Comparison of ENCODE assay signal across 22 mouse cellular contexts in genomic region chr2:169611557-169611956, GRCm38 (mm10). TPM values are rescaled to one million over a fixed set of nuclear protein-coding genes. Genes with fewer than 3 reads are reported as not detected.
DNase-seq lines count a peak whose midpoint lies in the region; ATAC-seq and TF ChIP-seq lines count a peak whose summit lies in the region.
"Had no signal": no experiment of that assay in that cellular context is flagged by ENCODE, and none has a peak within 500 bp of the region (broad histone marks: within the 10 kb centered on the region; RNA-seq: fewer than 3 reads in every experiment).

No protein-coding gene starts in this region.

- peak; percentile 37 for TF ChIP-seq CTCF in midbrain, postnatal 0 days (IDR thresholded peaks at IDR 0.05)

- 0 out of 2 replicates have a peak, but pooled peaks have one; percentile 25 for ATAC-seq in kidney, embryonic 14.5 days (ENCODE audit: low FRiP score, low TSS enrichment)
- ATAC-seq in midbrain, postnatal 0 days (ENCODE audit: low FRiP score) = no peak
- no peak for ATAC-seq in midbrain, embryonic 11.5 days (ENCODE audit: low FRiP score)
- peak; percentile 76; the same call in 1 of the 2 replicates for ATAC-seq in embryonic facial prominence, embryonic 15.5 days (ENCODE audit: insufficient number of reproducible peaks, low FRiP score, low TSS enrichment, low read depth)

- no peak overlapping the region for H3K4me2 ChIP-seq in kidney, embryonic 14.5 days (replicated peaks; ENCODE audit: low read depth, low read length)
- 0 out of 2 replicates have a peak overlapping the region, but pooled peaks have one; percentile 9 for H3K4me2 ChIP-seq in midbrain, postnatal 0 days (ENCODE audit: low read depth, low read length, poor library complexity, severe bottlenecking)
- no peak overlapping the region for H3K4me2 ChIP-seq in midbrain, embryonic 11.5 days
- no peak overlapping the region for H3K4me2 ChIP-seq in embryonic facial prominence, embryonic 15.5 days (replicated peaks)
- H3K4me2 ChIP-seq: heart, embryonic 12.5 days; neural tube, embryonic 12.5 days had no signal

- WGBS in kidney, embryonic 14.5 days = 15% methylated on average over 7 of the region's 7 CpGs
- 20% methylated on average over 7 of the region's 7 CpGs for WGBS in midbrain, postnatal 0 days
- WGBS in midbrain, embryonic 11.5 days = 30% methylated on average over 7 of the region's 7 CpGs
- WGBS in embryonic facial prominence, embryonic 15.5 days = 15% methylated on average over 7 of the region's 7 CpGs

- H3K4me3 ChIP-seq in kidney, embryonic 14.5 days (ENCODE audit: low read length) = no peak overlapping the region
- H3K4me3 ChIP-seq in midbrain, postnatal 0 days (ENCODE audit: low read depth, low read length) = no peak overlapping the region
- no peak overlapping the region for H3K4me3 ChIP-seq in midbrain, embryonic 11.5 days (ENCODE audit: low read depth, low read length)
- H3K4me3 ChIP-seq in embryonic facial prominence, embryonic 15.5 days (replicated peaks) = no peak overlapping the region
- H3K4me3 ChIP-seq: heart, embryonic 12.5 days; neural tube, embryonic 12.5 days had no signal

- H3K27me3 ChIP-seq in kidney, embryonic 14.5 days (ENCODE audit: control insufficient read depth, insufficient read depth, low read length) = no peaks in the 10 kb centered on the region
- no peaks in the 10 kb centered on the region for H3K27me3 ChIP-seq in midbrain, postnatal 0 days (ENCODE audit: insufficient read depth, low read length)
- no peaks in the 10 kb centered on the region for H3K27me3 ChIP-seq in midbrain, embryonic 11.5 days (ENCODE audit: control insufficient read depth, insufficient read depth, low read length)
- no peaks in the 10 kb centered on the region for H3K27me3 ChIP-seq in embryonic facial prominence, embryonic 15.5 days
- H3K27me3 ChIP-seq: heart, embryonic 12.5 days; neural tube, embryonic 12.5 days had no signal

- H3K27ac ChIP-seq in kidney, embryonic 14.5 days (ENCODE audit: low read depth, low read length) = no peak overlapping the region
- no peak overlapping the region for H3K27ac ChIP-seq in midbrain, postnatal 0 days (ENCODE audit: low read depth, low read length)
- no peak overlapping the region for H3K27ac ChIP-seq in midbrain, embryonic 11.5 days (ENCODE audit: low read depth, low read length)
- H3K27ac ChIP-seq in embryonic facial prominence, embryonic 15.5 days (replicated peaks) = no peak overlapping the region
- H3K27ac ChIP-seq: macrophage; neural tube, embryonic 12.5 days had no signal

- no peaks in the 10 kb centered on the region for H3K9me3 ChIP-seq in kidney, embryonic 14.5 days (ENCODE audit: control insufficient read depth, low read length)
- H3K9me3 ChIP-seq in midbrain, postnatal 0 days (ENCODE audit: low read length) = no peaks in the 10 kb centered on the region
- no peaks in the 10 kb centered on the region for H3K9me3 ChIP-seq in midbrain, embryonic 11.5 days (ENCODE audit: control insufficient read depth, low read length)
- no peaks in the 10 kb centered on the region for H3K9me3 ChIP-seq in embryonic facial prominence, embryonic 15.5 days (replicated peaks)
- H3K9me3 ChIP-seq: heart, embryonic 12.5 days; neural tube, embryonic 12.5 days had no signal

- no peaks in the 10 kb centered on the region for H3K36me3 ChIP-seq in kidney, embryonic 14.5 days (ENCODE audit: control insufficient read depth, insufficient read depth, low read length)
- H3K36me3 ChIP-seq in midbrain, postnatal 0 days (ENCODE audit: insufficient read depth, low read length) = no peaks in the 10 kb centered on the region
- no peaks in the 10 kb centered on the region for H3K36me3 ChIP-seq in midbrain, embryonic 11.5 days (ENCODE audit: control insufficient read depth, insufficient read depth, low read length)
- no peaks in the 10 kb centered on the region for H3K36me3 ChIP-seq in embryonic facial prominence, embryonic 15.5 days
- H3K36me3 ChIP-seq: G1E; heart, embryonic 12.5 days; neural tube, embryonic 12.5 days had no signal

- no peak overlapping the region; the same call in 1 of the 2 replicates for H3K9ac ChIP-seq in kidney, embryonic 14.5 days (ENCODE audit: low read depth, low read length)
- H3K9ac ChIP-seq in midbrain, postnatal 0 days (replicated peaks; ENCODE audit: low read length, poor library complexity, severe bottlenecking) = no peak overlapping the region
- H3K9ac ChIP-seq in midbrain, embryonic 11.5 days (ENCODE audit: low read length) = no peak overlapping the region
- no peak overlapping the region for H3K9ac ChIP-seq in embryonic facial prominence, embryonic 15.5 days
- H3K9ac ChIP-seq: heart, embryonic 12.5 days; neural tube, embryonic 12.5 days had no signal

- DNase-seq in kidney, adult 11 months = no peak
- DNase-seq in midbrain, postnatal 0 days (ENCODE audit: low spot score) = no peak
- DNase-seq in midbrain, embryonic 11.5 days (ENCODE audit: low spot score, missing footprints) = no peak
- DNase-seq in retina, embryonic 14.5 days (ENCODE audit: low spot score) = peak; percentile 55
- DNase-seq in urinary bladder, postnatal 14 days (ENCODE audit: low spot score) = no peak
- DNase-seq in gastrocnemius, postnatal 10 days = no peak
- DNase-seq: cerebellum, adult 11-12 months; heart, postnatal 36 days; kidney, postnatal 14 days; thymus, postnatal 25 days had no signal

- H3K4me1 ChIP-seq in kidney, embryonic 14.5 days (ENCODE audit: control insufficient read depth, insufficient read depth, low read length) = peaks cover 27% of the 10 kb centered on the region
- H3K4me1 ChIP-seq in midbrain, postnatal 0 days (ENCODE audit: insufficient read depth, low read length) = 0 out of 2 replicates have a peak, but pooled peaks cover 3% of the 10 kb centered on the region
- H3K4me1 ChIP-seq in midbrain, embryonic 11.5 days (ENCODE audit: control insufficient read depth, insufficient read depth, low read length) = 0 out of 2 replicates have a peak, but pooled peaks cover 3% of the 10 kb centered on the region
- H3K4me1 ChIP-seq in embryonic facial prominence, embryonic 15.5 days = peaks cover 17% of the 10 kb centered on the region; the same call in 1 of the 2 replicates

RNA-seq across cellular contexts. Expression of gene Tshz2, which starts 21.3 kb away (rescaled TPM):
- 11.7 and 14.8 TPM in 2 replicates for polyA plus RNA-seq in kidney, embryonic 14.5 days (2014; fragmentation: Nextera tagmentation; extraction: Ambion mirVana)
- 37.2 and 40.8 TPM in 2 replicates for total RNA-seq in midbrain, postnatal 0 days (2014; rRNA removed)
- 19.6 and 26.4 TPM in 2 replicates for polyA plus RNA-seq in midbrain, postnatal 0 days (2015; fragmentation: Nextera tagmentation; extraction: Ambion mirVana)
- 1.3 and 1.9 TPM in 2 replicates for polyA plus RNA-seq in midbrain, embryonic 11.5 days (2014; fragmentation: Nextera tagmentation; extraction: Ambion mirVana)
- 10.1 and 10.5 TPM in 2 replicates for polyA plus RNA-seq in embryonic facial prominence, embryonic 15.5 days (2015; fragmentation: Nextera tagmentation; extraction: Ambion mirVana)
- total RNA-seq in gastrocnemius, postnatal 10 days (2021) = 10 to 100 TPM; 22.4 to 24.8 TPM
- total RNA-seq: common myeloid progenitor, adult 5-6 weeks had no signal
- polyA plus RNA-seq: G1E, macrophage had no signal

RNA-seq across cellular contexts. Expression of gene Gm11011, which starts 24.0 kb away (rescaled TPM):
- polyA plus RNA-seq in kidney, embryonic 14.5 days (2014; fragmentation: Nextera tagmentation; extraction: Ambion mirVana) = not detected in 2 replicates
- total RNA-seq in midbrain, postnatal 0 days (2014; rRNA removed) = not detected in 2 replicates
- polyA plus RNA-seq in midbrain, postnatal 0 days (2015; fragmentation: Nextera tagmentation; extraction: Ambion mirVana) = not detected in 2 replicates
- polyA plus RNA-seq in midbrain, embryonic 11.5 days (2014; fragmentation: Nextera tagmentation; extraction: Ambion mirVana) = not detected in 2 replicates
- not detected in 2 replicates for polyA plus RNA-seq in embryonic facial prominence, embryonic 15.5 days (2015; fragmentation: Nextera tagmentation; extraction: Ambion mirVana)
- not detected for total RNA-seq in gastrocnemius, postnatal 10 days (2021)
- total RNA-seq: adrenal gland, adult 18-20 months; common myeloid progenitor, adult 5-6 weeks; G1E; heart, postnatal 36 days; layer of hippocampus, postnatal 10 days had no signal
- polyA plus RNA-seq: G1E; gonadal fat pad, adult 2 months; heart, embryonic 12.5 days; limb, embryonic 14.5 days; liver, embryonic 16.5 days; macrophage; neural tube, embryonic 12.5 days had no signal

Comparison
In these comparisons a context has a peak if more than half of its experiments do, and no peak if none do; other contexts are left out.
1. ATAC-seq: peak in kidney, embryonic 14.5 days (single experiment) and embryonic facial prominence, embryonic 15.5 days (single experiment); none in midbrain, postnatal 0 days (single experiment) and midbrain, embryonic 11.5 days (single experiment).